Mouse (Mus musculus) midbrain, postnatal 0 days (tissue): ENCODE results near the gene Bmp2k. TPM values are rescaled to one million over a fixed set of nuclear protein-coding genes. Genes with fewer than 3 reads are reported as not detected.

Source experiments
- ATAC-seq: fragments of 200-750 bp; cut with Nextera tagmentation; 2 replicates; pipeline ENCODE4 v1.8.0; 2017; ENCODE audit warnings: moderate number of reproducible peaks, mild to moderate bottlenecking, moderate TSS enrichment, moderate library complexity; ENCODE audit not compliant: low FRiP score
- DNase-seq: peaks from one replicate; pipeline ENCODE4 v3.0.0-alpha.2; 2015; ENCODE audit warnings: low spot score
- H3K27ac ChIP-seq: fragments of 300-500 bp; sonication (generic); 2 replicates; pipeline ENCODE4 v1.5.1; 2014; ENCODE audit warnings: low read depth, mild to moderate bottlenecking, low read length, mixed read lengths
- H3K27me3 ChIP-seq: fragments of 300-500 bp; sonication (generic); 2 replicates; pipeline ENCODE4 v1.6.1; 2014; ENCODE audit warnings: low read length, control low read depth, mixed read lengths; ENCODE audit not compliant: insufficient read depth
- H3K36me3 ChIP-seq: fragments of 300-500 bp; sonication (generic); 2 replicates; pipeline ENCODE4 v1.6.1; 2014; ENCODE audit warnings: low read length, control low read depth, mixed read lengths; ENCODE audit not compliant: insufficient read depth
- H3K4me1 ChIP-seq: fragments of 300-500 bp; sonication (generic); 2 replicates; pipeline ENCODE4 v1.6.1; 2014; ENCODE audit warnings: mild to moderate bottlenecking, control low read depth, antibody characterized with exemption, low read length, mixed read lengths; ENCODE audit not compliant: insufficient read depth
- H3K4me2 ChIP-seq: fragments of 300-500 bp; sonication (generic); 2 replicates; pipeline ENCODE4 v1.6.1; 2014; ENCODE audit warnings: low read depth, mild to moderate bottlenecking, low read length, mixed read lengths; ENCODE audit not compliant: poor library complexity, severe bottlenecking
- H3K4me3 ChIP-seq: fragments of 300-500 bp; sonication (generic); 2 replicates; pipeline ENCODE4 v1.5.1; 2014; ENCODE audit warnings: low read depth, mild to moderate bottlenecking, low read length, moderate library complexity
- H3K9ac ChIP-seq: fragments of 300-500 bp; sonication (generic); replicated peaks from 2 replicates; pipeline ENCODE4 v1.6.1; 2014; ENCODE audit warnings: mild to moderate bottlenecking, low read length, moderate library complexity, mixed read lengths; ENCODE audit not compliant: poor library complexity, severe bottlenecking
- H3K9me3 ChIP-seq: fragments of 300-500 bp; sonication (generic); 2 replicates; pipeline ENCODE4 v1.6.1; 2016; ENCODE audit warnings: low read length, control low read depth
- CTCF ChIP-seq: IDR thresholded peaks from 2 replicates; pipeline ENCODE4 v1.5.1; 2016; ENCODE audit warnings: antibody characterized with exemption, mild to moderate bottlenecking
- WGBS: fragments of 180-500 bp; shearing (Covaris S2); extraction: QIAGEN DNeasy Blood & Tissue Kit; methylation state at CpG from one replicate; pipeline ENCODE4 v1.1.7; 2014; 5-methylcytosine and 5-hydroxymethylcytosine counted together
- polyA plus RNA-seq: library from polyadenylated mRNA; unstranded; fragments of >200 nt; fragmentation: Nextera tagmentation; extraction: Ambion mirVana; gene quantifications from 2 replicates; pipeline ENCODE4 v1.2.1, GENCODE M21; 2015
- total RNA-seq: library from RNA; depleted of rRNA; stranded (reverse); fragments of >200 nt; gene quantifications from 2 replicates; pipeline ENCODE4 v1.2.3, GENCODE M21; 2014

The Bmp2k gene
- total and polyA plus RNA-seq, 2 experiments from 2014 or later: 9.5 to 19.4 TPM

DNA sequence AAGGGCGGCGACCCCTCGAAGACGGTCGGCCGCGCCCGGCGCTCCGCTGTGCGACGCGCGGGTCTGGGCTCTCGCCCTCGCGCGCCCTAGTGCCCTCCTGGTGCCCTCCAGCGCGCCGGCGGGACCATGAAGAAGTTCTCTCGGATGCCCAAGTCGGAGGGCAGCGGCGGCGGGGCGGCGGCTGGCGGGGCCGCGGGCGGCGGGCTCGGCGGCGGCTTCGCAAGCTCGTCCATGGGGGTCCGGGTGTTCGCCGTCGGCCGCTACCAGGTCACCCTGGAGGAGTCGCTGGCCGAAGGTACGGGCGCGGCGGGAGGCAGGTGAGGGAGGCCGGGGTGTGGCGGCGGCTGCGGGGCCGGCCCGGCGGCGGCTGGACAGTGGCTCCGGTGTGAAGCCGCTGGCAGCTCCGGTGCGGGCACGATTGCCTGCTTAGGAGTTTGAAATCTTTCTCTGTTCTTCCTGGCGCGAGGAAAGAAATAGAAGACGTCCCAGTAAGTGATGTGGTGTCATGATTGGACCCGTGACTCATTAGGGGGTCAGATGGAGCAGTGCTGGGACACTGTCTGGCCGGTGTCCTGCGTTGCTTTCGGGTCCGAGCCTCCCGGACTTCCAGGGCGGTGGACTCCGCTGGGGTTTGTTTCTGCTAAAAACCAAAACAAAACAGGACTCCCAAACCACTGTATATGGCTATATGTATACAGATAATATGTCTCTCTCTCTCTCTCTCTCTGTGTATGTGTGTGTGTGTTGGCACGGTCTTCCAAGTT is 495 bp downstream of the Bmp2k start:
- Histone ChIP-seq H3K27me3 (no peaks in the 10 kb centered on the region), H3K27ac (peak overlapping the region; percentile 90), H3K9ac (peak overlapping the region; percentile 81), H3K4me1 (peaks cover 4% of the 10 kb centered on the region; the same call in 1 of the 2 replicates), H3K4me3 (peak overlapping the region; percentile 85), H3K9me3 (no peaks in the 10 kb centered on the region), H3K4me2 (peak overlapping the region; percentile 84), H3K36me3 (no peaks in the 10 kb centered on the region)
- peak; percentile 14 for ATAC-seq
- DNase-seq: peak; percentile 16
- no peak for TF ChIP-seq CTCF
- under 1% methylated on average over 52 of the region's 75 CpGs for WGBS

- no peak overlapping the region for H3K27ac ChIP-seq
- no peaks in the 10 kb centered on the region for H3K36me3 ChIP-seq
- H3K9me3 ChIP-seq: no peaks in the 10 kb centered on the region
- H3K9ac ChIP-seq: peak overlapping the region; percentile 81
- ATAC-seq: no peak
- H3K27me3 ChIP-seq: no peaks in the 10 kb centered on the region
- peaks cover 4% of the 10 kb centered on the region; the same call in 1 of the 2 replicates for H3K4me1 ChIP-seq
- peak overlapping the region; percentile 85 for H3K4me3 ChIP-seq
- TF ChIP-seq CTCF: no peak
- H3K4me2 ChIP-seq: peak overlapping the region; percentile 84
- no peak for DNase-seq
- WGBS: 9% methylated on average over 6 of the region's 6 CpGs
Observed at GRCm38 (mm10) chr5:96998566-96998907, 1.0 kb downstream of the Bmp2k start.

- Histone ChIP-seq H3K9ac (no peak overlapping the region), H3K27ac (no peak overlapping the region), H3K4me2 (peak overlapping the region; percentile 84), H3K36me3 (no peaks in the 10 kb centered on the region), H3K4me1 (peaks cover 7% of the 10 kb centered on the region; the same call in 1 of the 2 replicates), H3K4me3 (no peak overlapping the region; the same call in 1 of the 2 replicates), H3K27me3 (no peaks in the 10 kb centered on the region), H3K9me3 (no peaks in the 10 kb centered on the region)
- DNase-seq (no peak), ATAC-seq (no peak)
- 87% methylated on average over 7 of the region's 7 CpGs for WGBS
- no peak for TF ChIP-seq CTCF
Observed at GRCm38 (mm10) chr5:96999601-97000000, 2.1 kb downstream of the Bmp2k start.

DNA sequence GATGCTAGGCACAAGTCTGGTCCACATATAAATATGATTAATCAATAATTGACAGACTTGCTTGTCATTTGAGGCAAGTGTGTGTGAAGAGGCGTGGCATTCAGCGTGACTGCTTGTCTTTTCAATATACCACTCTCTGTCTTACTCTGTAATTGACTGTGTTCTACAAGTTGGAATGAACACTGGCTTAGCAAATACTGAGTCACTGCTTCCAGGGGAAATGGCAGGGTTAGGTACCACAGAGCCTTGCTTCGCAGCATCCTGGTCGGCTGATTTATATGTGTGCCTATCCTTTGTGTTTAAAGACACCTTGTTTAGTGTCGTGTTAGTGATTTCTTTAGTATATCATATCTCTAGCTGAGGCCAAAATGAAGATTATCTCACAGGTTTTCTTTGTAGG is 3.0 kb downstream of the Bmp2k start:
- ATAC-seq: no peak
- 94% methylated on average over 5 of the region's 5 CpGs for WGBS

DNA sequence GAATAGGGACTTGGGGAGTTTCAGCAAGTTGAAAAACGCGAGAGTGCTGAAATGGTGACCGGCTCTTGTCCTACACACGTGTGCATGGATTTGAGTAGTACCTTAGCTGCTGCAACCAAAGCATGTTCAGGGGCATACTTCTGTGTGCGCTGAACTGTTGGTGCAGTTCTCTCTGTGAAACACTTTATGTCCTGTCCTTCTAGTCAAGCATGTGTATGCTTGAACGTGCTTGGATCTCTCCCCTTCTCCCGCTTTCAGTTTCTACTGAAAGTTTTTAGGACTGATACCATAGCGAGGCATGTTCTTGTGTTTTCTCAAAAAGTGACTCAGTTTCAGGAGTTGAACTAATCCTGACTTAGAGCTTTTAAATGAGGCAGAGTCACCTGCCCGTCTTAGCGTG is 3.7 kb downstream of the Bmp2k start:
- Histone ChIP-seq H3K27me3 (no peaks in the 10 kb centered on the region), H3K36me3 (no peaks in the 10 kb centered on the region), H3K4me3 (no peak overlapping the region), H3K9me3 (no peaks in the 10 kb centered on the region), H3K4me2 (no peak overlapping the region), H3K4me1 (peaks cover 7% of the 10 kb centered on the region; the same call in 1 of the 2 replicates), H3K27ac (no peak overlapping the region), H3K9ac (no peak overlapping the region)
- DNase-seq (no peak), ATAC-seq (no peak)
- WGBS: 90% methylated on average over 10 of the region's 10 CpGs
- TF ChIP-seq CTCF: no peak

More for the DNA sequence above, 3.0 kb downstream of the Bmp2k start:
- Histone ChIP-seq H3K27me3 (no peaks in the 10 kb centered on the region), H3K9ac (no peak overlapping the region), H3K4me1 (peaks cover 7% of the 10 kb centered on the region; the same call in 1 of the 2 replicates), H3K4me2 (no peak overlapping the region), H3K36me3 (no peaks in the 10 kb centered on the region), H3K27ac (no peak overlapping the region), H3K9me3 (no peaks in the 10 kb centered on the region), H3K4me3 (no peak overlapping the region)
- TF ChIP-seq CTCF: no peak
- DNase-seq: no peak

DNA sequence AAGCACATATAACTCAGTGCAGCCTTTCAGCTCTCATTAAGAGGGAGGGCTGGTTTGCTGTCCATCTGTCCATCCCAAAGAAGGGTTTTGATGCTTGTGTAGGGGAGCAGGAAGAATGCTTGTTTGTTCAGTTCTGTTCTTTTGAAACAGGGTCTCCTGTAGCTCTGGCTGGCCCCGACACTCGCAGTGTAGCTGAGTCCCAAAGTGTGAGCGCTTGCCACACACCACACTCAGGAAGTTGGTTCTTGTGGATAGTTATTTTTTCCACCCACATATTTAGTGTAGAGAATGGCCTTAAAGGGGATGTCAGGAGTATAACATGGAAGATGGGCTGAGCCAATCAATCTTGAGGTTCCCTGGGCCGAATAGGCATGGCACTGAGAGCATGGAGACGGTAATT is 4.1 kb downstream of the Bmp2k start:
- Histone ChIP-seq H3K36me3 (no peaks in the 10 kb centered on the region), H3K9ac (no peak overlapping the region), H3K4me3 (no peak overlapping the region), H3K27me3 (no peaks in the 10 kb centered on the region), H3K27ac (no peak overlapping the region), H3K4me2 (no peak overlapping the region), H3K4me1 (peaks cover 3% of the 10 kb centered on the region; the same call in 1 of the 2 replicates), H3K9me3 (no peaks in the 10 kb centered on the region)
- TF ChIP-seq CTCF: no peak
- 91% methylated on average over 5 of the region's 5 CpGs for WGBS
- DNase-seq: no peak
- no peak for ATAC-seq
